Mouse (Mus musculus) frontal cortex, adult 2 months (tissue): ENCODE measurements around the gene Celsr1. TPM values are rescaled to one million over a fixed set of nuclear protein-coding genes. Genes with fewer than 3 reads are reported as not detected.
"Not testable (repeated sequence)": the region's sequence is repeated elsewhere in the genome, so short reads cannot be mapped to it uniquely, and the experiment has no call there.

Source experiments
- DNase-seq, 2 experiments: peaks; one replicate each; pipeline ENCODE4 v3.0.0; 2022; ENCODE audit warnings: low spot score in 1 of 2; ENCODE audit errors: extremely low spot score in 1 of 2
- polyA plus RNA-seq: library from polyadenylated mRNA; depleted of rRNA; stranded (reverse); fragments of >200 nt; gene quantifications from 2 replicates; pipeline ENCODE4 v1.2.3, GENCODE M21; 2012

Gene Celsr1
- polyA plus RNA-seq, 1 experiment = 2.6 TPM

DNA sequence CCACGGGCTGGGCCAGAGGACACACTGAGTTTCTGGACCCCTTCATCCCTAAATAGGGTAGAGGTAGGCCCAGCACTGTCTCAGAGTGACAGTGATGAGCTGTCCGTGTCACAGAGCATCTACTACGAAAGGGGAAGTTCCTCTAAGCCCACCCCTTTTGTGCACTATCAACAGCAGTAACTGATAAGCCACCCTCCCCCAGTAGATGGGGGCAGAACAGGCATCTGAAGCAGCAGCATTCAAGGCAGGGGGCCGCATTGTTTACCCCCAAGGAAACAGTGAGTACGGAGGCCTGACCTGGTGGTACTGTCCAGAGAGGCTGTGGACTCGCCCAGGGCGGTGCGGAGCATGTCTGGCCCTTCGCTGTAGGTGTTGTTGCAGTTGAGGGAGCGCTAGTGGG is 131.1 kb downstream of the Celsr1 start:
- DNase-seq = no peak

DNA sequence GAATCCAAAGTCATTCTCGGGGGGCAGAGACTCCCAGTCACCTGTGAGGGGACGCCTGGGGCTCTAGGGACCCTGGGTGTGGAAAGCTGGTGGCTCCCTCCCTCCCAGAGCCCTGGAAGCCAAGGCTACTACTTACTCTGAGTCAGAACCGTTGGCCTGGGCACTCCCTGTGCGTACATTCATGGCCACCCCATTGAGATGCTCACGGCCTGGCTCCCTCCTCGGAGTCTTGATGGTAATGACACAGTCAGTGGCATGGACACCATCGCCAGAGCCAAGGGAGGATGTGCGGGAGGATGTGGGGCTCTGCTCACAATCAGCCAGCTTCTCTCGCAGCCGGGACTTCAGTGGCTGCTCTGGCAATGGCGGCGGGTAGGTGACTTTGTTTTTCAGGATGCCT is 132.8 kb downstream of the Celsr1 start:
- no peak for DNase-seq

DNA sequence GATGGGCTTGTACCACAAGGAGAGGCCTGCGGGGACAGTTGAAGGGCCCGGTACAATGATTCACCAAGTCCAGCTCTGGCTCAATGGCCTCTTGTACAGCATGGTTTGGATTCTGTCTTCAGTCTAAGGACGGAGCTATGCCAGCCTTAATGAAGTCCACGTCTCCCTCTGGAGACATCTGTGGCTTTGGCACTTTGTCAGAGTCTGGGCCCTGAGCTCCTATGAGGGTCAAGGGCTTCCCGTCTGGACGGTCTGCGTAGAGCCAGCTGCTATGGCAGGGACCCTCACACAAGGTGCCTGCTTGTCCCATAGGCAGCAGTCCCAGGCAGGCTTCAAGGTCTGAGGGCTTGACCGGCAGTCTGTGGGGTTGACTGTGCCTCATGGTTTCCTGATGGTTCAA is 133.3 kb downstream of the Celsr1 start:
- DNase-seq = no peak

DNA sequence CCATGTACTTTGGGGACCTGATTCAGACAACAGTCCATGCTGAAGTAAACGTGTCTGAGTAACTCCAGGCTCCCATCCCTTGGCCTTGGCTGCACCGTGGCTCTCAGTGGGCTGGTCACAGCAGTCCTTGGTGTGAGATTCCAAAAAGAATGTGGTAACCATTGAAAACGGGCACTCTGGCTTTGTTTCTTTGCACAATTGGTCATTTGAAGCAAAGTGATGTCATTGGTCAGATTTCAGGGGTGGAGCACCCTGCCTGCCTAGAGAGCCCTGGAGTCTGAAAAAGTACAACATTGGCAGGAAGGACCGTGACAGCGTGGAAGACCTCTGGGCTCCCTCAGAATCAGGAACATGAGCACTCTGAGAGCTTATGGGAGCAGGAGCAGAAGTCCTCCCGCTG is 134.2 kb downstream of the Celsr1 start:
- DNase-seq = no peak

DNA sequence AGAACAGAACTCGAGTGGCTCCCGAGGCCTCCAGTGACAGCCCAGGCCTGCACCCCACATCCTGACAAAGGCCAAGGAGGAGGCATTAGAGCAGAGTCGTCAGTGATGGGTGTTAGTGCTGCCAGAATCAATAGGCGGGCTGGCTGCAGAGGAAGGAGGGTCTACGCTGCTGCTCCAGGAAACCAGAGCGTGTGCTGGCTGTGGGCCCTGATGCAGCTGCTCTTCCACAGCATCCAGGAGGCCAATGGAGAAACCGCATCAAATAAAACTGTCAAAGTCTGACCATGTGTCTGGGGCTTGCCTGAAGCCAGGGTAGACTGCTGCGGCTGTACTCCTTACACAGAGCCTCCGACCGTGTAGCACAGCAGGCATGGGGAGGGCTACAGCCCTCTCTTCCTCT is 136.5 kb downstream of the Celsr1 start:
- no peak for DNase-seq

DNA sequence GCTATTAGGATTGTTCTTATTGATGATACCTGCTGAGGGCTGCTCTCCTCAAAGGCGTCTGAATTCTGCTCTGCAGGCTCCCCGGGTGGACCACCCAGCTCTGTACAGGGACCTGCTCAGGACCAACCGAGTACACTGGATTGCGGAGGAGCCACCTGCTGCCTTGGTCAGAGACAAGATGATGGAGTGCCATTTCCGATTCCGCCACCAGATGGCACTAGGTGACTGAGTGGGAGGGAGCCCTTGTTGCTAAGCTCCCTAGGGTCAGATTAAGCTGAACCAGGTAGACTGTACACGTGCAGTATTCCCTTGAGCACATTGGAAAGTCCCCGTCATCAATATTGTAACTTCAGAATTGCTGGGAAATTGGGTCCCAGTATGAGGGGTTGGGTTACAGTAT is 137.3 kb downstream of the Celsr1 start:
- peak; percentile 57 to 96 for DNase-seq

DNA sequence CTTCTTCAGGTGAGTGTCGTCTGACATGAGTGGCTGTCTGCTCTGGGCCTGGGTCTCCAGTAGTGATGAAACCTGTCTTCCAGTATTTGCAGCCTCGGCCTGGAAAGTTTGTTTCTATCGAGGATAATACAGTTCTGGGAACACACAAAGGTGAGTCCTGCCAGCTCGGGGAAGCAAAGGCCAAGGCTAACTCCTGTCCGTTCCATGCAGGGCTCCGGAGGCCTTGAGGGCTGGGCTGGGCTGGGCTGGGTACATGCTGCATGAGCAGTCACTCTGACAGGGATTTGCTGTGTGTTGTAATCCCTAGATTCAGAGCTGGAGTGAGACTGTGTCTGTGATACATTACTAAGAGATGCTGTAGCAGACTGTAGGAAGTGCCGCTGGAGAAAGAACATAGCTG is 139.7 kb downstream of the Celsr1 start:
- DNase-seq = no peak

DNA sequence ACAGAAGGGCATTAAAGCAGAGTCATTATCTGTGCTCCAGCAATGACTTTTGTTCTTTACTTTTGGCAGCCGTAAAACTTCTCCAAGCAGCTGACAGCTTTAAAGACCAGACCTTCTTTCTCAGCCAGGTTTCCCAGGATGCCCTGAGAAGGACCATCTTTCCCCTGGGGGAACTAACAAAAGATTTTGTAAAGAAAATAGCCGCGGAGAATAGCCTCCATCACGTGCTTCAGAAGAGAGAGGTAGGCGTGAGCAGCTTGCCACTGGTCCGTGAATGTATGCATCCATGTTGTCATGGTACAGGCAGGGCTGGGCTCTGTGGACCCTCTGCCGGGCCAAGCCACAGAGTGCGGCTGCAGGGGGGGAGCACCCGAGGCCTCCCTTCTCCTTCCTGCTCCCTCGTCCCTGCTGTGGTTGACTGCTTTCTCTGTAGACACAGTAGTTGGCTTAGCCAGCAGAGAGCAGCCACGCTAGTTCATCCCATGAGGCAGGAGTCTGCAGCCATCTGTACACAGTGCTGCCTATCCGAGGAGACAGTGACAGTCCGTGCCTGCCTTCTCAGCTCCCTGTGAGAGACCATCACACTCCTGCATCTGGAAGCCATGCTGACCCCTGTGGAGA is 141.0 kb downstream of the Celsr1 start:
- DNase-seq = no peak

DNA sequence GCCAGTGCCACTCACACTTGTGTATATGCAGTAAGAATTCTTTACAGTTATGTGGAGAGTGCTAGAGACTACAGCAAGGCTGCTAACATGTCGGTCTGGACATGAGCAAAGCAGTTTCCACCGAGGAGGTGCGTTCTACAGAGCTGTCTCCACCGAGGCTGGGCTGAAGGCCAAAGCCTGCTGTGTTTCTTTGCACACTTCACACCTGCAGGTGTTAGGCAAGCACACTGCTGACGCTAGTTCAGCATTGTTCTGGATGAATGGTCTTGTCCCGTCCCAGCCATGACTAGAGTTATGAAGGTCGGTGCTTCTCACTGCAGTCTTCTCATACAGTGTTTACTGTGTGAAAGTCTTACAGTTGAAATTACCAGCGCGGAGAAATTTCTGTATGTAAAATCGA is 141.6 kb downstream of the Celsr1 start:
- no peak for DNase-seq

DNA sequence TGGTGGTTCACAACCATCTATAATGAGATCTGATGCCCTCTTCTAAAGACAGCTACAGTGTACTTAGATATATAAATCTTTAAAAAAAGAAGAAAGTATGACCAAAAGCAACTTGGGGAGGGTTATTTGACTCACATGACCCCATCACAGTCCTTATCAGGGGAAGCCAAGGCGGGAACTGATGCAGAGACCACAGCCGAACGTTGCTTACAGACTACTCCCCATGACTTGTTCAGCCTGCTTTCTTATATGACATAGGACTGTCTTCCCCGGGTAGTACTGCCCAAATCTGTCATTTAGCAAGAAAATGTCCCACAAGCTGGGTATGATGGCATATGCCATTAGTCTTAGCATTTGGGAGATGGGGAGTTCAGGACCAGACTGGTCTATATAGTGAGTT is 144.3 kb downstream of the Celsr1 start:
- DNase-seq = no peak

DNA sequence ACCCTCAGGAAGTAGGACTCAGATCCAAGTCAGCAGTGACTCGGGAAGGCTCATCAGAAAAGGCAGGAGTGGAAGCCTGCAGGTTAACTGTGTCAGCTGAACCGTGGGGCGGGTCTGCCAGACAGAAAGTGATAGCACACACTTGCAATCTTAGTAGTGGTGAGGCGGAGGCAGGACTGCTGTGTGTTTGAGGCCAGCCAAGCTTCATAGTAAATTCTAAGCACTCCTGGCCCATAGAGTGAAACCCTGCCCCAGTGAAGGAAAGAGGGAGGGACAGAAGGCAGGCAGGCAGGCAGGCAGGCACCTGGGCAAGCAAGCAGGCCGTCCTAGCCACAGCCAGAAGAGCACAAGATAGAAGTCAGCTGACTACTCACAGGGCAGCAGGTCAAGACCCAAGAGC is 148.0 kb downstream of the Celsr1 start:
- DNase-seq = no peak

DNA sequence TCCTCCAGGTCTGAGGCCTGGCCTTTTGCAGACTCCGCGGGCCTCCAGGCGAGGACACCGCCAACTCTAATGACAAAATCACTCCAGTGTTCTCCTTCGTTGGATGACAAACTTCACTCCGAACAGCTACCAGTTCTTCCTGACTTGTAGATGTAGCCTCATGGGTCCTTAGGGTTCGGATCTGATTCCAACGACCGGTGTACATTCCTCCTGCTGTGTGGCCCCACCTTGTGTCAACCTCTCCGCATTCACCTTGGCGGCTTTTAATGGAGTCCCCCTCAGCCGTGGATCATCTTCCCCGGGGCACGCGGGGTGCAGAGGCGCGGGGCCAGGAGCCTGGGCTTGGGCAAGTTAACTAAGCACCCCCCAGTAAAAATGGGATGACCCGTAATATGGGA is 154.1 kb downstream of the Celsr1 start:
- DNase-seq = no peak

DNA sequence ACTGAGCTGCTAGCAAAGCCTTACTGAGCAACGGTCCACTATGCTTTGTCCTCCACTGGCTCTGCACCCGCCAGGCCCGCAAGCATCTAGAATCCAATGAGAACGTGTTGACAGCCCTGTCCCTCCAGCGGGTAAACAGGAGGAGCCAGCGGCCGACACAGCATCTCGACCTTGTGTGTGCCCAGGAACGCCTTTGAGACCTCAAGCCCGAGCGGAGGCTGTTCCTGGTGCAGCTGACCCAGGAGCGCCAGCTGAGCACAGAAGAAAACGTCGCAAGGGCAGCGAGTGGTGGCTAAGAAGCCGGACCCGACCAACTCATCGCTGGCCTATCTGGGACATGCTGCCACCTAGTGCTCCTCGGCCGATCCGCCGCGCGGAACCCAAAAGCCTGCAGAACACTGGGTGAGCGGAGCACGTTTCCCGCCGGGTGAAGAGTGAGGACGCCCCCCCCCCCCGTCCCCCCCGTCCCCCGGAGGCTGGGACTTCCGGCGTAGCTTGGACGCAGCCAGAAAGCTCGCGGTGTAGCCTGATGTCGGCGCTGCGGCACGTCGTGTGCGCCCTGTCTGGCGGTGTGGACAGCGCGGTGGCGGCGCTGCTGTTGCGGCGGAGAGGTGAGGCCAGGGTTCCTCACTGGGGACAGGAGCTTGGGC is 154.6 kb downstream of the Celsr1 start, which contains the start of gene Trmu:
Trmu (plus strand) TSS at position 465 of the 650 bp plus-strand sequence.
- DNase-seq = peak; percentile 87 to 93

DNA sequence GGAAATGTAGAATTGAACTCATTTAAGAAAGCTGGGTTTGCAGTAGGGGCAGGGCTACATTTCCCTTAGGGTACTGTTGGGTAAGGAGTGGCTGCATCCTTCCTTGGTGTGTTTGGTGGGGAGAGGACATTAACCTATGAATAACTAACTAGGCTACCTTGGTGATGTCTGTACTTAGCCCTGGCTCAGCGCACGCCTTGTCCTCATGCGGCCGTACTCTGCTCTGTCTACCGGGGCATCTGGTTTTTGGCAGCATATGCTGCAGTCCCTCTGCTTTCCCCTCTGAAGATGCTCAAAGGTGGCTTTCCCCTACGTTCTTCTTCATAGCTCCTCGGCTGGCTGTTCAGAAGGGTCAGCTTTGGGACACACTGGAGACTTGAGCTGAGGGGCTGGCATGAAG is 156.2 kb downstream of the Celsr1 start:
- DNase-seq = no peak

DNA sequence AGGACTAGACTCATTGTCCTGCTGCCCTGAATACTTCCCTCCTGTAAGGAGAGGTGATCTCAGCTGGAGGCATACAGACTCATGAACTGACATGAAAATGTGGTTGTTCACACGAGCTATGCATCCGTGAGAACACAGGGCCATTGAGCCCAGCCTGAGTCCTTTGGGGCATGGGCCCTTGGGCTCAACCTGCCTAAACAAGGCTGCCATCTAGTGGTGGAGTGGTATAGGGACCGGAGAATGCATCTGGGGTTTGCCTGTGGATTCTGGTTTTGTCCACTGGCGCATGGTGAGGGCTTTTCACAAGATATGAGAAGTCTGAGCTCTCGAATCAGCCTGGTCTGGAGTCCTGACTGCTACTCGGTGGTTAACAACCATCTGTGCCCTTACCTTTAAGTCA is 165.9 kb downstream of the Celsr1 start:
- DNase-seq = peak; percentile 55 to 90

DNA sequence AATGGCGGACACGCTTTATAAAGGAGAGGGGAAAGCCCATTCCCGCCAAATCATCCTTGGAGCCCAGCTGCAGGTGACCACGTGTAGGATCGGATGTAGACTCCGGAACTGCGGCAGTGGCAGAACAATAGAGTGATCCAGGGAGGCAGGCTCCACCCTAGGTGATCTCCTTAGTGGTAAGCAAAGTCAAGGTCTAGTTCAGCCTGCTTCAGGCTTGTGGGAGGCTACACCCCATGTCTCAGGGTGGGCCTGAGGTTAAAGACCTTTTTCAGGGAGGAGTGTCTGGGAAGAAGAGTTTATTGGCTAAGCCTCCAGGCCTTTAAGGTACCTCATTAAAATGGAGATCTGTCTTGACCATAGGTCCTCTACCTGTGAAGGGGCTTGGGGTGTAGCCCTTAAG is 167.7 kb downstream of the Celsr1 start:
- not testable (repeated sequence) for DNase-seq

DNA sequence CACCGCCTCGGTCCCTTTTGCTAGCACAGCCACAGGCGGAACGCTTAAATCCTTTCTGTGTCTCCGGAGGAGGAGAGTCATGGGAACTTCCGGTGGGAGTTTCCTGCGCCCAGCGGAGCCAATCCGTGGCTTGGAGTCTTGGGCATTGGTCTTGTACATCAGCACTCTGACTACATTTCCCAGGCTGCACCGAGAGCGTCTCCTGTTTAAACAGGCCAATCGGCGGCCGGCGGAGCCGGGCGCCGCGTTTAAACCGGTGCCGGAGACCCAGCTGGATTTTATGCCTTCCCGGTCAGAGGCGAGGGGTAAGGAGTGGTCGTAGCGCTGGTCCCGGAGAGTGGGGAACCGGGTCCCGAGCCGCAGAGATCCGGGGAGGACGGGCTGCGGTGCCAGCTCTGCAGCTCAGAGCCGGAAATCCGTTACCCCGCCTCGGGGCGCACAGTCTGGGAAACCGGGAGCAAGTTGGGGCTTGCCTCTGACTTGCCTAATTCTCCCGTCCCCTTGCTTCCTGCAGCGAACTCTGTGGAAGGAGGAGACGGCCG is 174.0 kb downstream of the Celsr1 start, which contains the start of gene Gtse1:
Gtse1 (plus strand) TSS at position 256 of the 542 bp plus-strand sequence.
- peak; percentile 95 to 97 for DNase-seq

DNA sequence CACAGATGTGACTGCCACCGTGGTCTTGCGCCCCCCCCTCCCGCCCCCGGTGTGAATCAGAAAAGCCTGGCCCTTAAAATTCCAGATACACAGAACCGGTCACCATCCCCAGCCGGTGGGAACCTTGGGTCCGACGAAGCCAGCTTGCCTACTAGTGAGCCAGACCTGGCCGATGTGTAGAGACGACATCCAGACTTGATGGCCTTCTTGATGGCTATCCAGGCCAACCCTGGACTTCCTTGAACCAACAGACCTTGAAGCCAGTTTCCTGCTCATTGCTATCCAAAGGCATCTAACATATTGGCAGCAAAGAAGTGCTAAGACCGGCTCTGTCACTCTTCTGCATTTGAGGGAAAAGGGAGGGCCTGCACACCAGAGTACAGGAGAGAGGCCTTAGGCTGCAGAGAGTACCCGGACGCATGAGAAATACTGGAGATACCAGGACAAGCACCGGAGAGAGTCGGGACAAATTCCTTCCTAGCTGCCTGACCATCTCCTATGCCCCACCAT is 174.5 kb downstream of the Celsr1 start:
- DNase-seq = no peak

DNA sequence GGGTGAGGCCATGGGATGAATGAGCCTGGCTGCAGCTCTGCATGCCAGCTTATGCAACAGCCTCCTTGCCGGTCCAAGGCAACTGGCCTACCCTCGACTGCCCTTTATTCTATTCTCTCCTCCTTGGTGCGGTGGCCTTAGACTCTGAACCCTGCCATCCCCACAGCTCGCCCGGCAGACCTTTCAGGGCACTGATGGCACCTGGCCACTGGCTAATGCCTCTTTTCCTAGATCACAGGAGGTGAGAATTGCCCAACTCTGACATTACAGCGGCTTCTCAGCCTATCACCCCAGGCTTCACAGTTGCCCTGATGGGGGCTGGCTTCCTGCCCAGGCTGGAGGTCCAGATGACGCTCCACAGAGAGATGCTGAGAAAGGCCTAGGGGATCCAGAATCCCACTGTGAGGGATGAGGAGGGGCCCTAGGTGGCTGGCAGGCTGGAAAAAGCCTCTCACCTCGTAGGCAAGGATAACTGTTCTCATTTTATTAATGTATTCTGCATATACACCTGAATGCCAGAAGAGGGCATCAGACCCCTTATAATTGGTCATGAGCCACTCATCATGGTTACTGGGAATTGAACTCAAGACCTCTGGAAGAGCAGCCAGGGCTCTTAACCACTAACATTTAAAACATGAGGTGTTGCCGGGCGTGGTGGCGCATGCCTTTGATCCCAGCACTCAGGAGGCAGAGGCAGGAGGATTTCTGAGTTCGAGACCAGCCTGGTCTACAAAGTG is 181.8 kb downstream of the Celsr1 start:
- no peak for DNase-seq
